Mouse (Mus musculus): ENCODE results near the gene Utp6. TPM values are rescaled to one million over a fixed set of nuclear protein-coding genes. Genes with fewer than 3 reads are reported as not detected.
"Not testable (repeated sequence)": the region's sequence is repeated elsewhere in the genome, so short reads cannot be mapped to it uniquely, and the experiment has no call there.

The Utp6 gene
- polyA plus RNA-seq, 1 experiment from 2014 or later, result 80.1 TPM

DNA sequence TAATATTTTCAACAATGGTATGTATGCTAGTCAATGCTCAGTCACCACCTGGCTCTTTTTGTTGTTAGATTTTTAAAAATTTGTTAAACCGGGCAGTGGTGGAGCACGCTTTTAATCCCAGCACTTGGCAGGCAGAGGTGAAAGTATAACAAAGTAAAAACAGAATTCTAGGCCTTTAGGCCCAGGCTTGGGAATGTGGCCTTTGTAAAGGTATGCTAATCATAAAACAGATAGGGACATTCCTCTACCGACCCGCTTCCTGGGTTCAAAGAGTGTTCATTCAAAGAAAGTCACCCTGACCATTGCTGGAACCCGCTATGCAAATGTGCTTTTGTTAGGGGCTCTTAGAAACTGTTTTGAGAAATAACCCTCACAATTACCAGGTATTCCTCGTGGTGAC is 14.5 kb upstream of the Utp6 start:
- WGBS, result 86% methylated on average over 6 of the region's 6 CpGs
- Histone ChIP-seq H3K4me1 (peaks cover 20% of the 10 kb centered on the region), H3K27me3 (ENCODE audit: poor library complexity, severe bottlenecking) (peaks cover 39% of the 10 kb centered on the region)
- not testable (repeated sequence) for H3K36me3 ChIP-seq (replicated peaks); H3K4me3 ChIP-seq; H3K9me3 ChIP-seq; DNase-seq (ENCODE audit: extremely low spot score, low spot score); H3K27ac ChIP-seq

DNA sequence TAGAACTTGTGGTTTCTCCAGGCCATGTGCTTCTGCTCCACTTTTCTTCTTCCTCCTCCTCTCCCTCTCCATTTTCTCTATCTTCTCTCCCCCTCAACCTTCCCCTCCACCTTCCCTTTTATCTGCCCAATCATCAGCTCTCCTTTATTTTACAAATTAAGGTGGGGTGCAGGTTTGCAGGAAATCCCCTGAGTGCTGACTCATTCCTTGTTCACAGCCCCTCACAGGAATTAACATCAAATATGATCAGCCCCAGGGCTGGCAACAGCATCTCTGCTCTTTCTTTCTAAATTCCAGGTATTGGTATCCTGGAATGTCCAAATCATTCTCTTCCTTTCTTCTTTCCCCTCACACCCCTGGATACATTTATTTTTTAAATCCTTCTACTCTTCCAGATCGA is 14.0 kb upstream of the Utp6 start:
- Histone ChIP-seq H3K4me1 (peaks cover 20% of the 10 kb centered on the region), H3K27ac (no peak overlapping the region), H3K4me3 (no peak overlapping the region), H3K9me3 (no peaks in the 10 kb centered on the region), H3K27me3 (ENCODE audit: poor library complexity, severe bottlenecking) (peaks cover 41% of the 10 kb centered on the region), H3K36me3 (replicated peaks) (no peaks in the 10 kb centered on the region)
- DNase-seq (ENCODE audit: extremely low spot score, low spot score), result no peak
- 93% methylated on average over 1 of the region's 1 CpGs for WGBS

DNA sequence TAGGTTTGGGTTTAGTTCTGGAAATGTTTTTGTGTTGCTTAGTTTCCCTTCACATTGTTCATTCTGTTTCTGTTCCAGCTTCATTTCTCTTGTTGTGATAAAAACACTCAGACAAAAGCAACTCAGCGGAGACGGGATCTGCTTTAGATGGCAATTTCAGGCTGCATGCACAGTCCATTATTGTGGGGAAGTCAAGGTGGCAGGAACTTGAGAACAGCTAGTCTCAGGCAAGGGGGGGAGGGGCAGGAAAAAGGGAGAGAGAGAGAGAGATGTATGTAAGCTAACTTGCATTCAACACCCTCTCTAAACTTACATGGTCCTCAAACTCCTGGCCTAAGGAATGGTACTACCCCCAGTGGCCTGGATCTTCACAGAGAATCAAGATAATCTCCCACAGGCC is 13.2 kb upstream of the Utp6 start:
- DNase-seq (ENCODE audit: extremely low spot score, low spot score), result no peak
- no peaks in the 10 kb centered on the region for H3K36me3 ChIP-seq (replicated peaks)
- peaks cover 20% of the 10 kb centered on the region for H3K4me1 ChIP-seq
- H3K27me3 ChIP-seq (ENCODE audit: poor library complexity, severe bottlenecking), result peaks cover 41% of the 10 kb centered on the region
- H3K27ac ChIP-seq, result no peak overlapping the region
- no peaks in the 10 kb centered on the region for H3K9me3 ChIP-seq
- H3K4me3 ChIP-seq, result no peak overlapping the region
- WGBS, result 67% methylated on average over 2 of the region's 2 CpGs

DNA sequence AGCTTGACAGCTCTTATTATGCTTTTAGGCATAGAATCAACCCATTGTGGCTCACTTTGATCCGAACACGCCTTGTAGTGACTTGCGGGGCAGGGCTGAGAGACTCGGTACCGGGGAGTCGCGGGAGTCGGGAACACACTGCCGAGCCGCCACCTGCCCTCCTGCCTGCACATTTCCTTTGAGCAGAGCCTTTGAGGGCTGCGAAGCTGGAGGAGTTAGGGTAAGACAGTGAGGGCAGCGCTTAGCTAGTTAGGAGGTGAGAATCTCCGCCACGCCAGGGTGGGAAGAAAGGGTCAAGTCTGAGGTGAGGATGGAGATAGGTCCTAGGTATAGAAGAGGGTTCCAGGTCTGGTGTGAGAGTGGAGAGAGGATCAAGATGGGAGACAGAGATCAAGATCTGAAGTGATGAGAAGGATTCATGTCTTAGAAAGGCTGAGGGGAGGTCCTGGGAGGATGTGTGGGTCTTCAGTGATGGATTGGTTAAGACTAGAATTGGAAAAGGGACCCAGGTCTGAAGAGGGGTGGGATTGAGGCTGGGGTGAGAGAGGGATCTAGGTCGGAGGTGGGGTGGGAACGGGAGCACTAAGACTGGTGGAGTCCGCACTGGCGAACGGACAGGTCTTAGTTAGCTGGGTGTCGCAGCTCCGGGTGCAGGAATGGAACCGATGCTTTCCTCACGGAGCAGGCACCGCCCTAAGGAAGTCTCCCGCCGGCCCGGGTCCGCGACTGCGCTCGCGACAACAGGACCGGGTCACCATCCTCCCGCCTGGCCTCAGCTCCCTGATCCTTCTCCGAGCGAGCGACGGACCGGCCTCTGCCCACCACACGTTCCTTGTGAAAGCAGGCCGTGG is 11.7 kb upstream of the Utp6 start:
- Histone ChIP-seq H3K27ac (peak overlapping the region; percentile 78), H3K27me3 (ENCODE audit: poor library complexity, severe bottlenecking) (peaks cover 41% of the 10 kb centered on the region), H3K4me1 (peaks cover 20% of the 10 kb centered on the region), H3K36me3 (replicated peaks) (no peaks in the 10 kb centered on the region), H3K9me3 (no peaks in the 10 kb centered on the region), H3K4me3 (peak overlapping the region; percentile 61)
- WGBS, result under 1% methylated on average over 41 of the region's 41 CpGs
- DNase-seq (ENCODE audit: extremely low spot score, low spot score), result peak; percentile 65

DNA sequence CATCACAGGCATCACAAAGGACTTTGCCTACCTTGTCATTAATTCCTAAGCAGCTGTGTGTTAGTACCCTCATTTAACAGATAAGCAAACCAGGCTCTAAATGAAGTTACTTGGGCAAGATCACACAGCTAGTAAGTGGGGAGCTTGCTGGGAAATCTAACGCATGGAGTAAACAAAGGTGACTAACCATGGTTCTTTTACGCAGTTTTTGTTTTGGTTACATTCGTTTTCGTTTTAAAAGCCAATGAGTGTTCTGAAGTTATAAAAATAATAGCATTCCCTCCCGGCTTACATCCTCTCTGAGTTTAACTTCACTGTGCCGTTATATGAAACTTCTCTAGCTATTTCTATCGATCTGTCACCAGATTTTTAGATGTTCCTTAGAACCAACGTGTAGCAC is 10.9 kb upstream of the Utp6 start:
- Histone ChIP-seq H3K9me3 (no peaks in the 10 kb centered on the region), H3K4me3 (peak overlapping the region; percentile 61), H3K27ac (no peak overlapping the region), H3K4me1 (peaks cover 20% of the 10 kb centered on the region), H3K27me3 (ENCODE audit: poor library complexity, severe bottlenecking) (peaks cover 41% of the 10 kb centered on the region), H3K36me3 (replicated peaks) (no peaks in the 10 kb centered on the region)
- no peak for DNase-seq (ENCODE audit: extremely low spot score, low spot score)
- 22% methylated on average over 8 of the region's 8 CpGs for WGBS

DNA sequence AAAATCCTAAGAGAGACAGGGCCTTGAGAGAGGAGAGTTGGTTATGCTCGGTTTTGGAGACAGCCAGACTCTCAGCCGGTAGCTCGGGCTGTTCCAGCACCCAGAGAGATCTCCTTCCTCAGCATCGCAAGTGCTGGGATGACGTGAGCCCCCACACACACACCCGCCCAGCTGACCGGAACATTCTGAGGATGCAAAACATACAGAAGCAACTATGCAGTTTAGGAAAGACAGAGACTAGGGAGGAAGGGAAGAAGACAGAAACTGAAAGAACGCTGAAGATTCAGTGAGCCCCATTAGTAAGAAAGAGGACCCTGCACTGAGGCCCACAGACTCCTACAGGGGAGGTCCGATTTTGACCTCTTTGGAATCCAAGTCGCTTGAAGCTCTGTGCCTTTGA is 5.6 kb upstream of the Utp6 start:
- DNase-seq (ENCODE audit: extremely low spot score, low spot score), result no peak
- Histone ChIP-seq H3K27me3 (ENCODE audit: poor library complexity, severe bottlenecking) (peaks cover 17% of the 10 kb centered on the region), H3K4me3 (no peak overlapping the region), H3K9me3 (no peaks in the 10 kb centered on the region), H3K36me3 (replicated peaks) (no peaks in the 10 kb centered on the region), H3K27ac (no peak overlapping the region), H3K4me1 (0 out of 2 replicates have a peak, but pooled peaks cover 5% of the 10 kb centered on the region)
- WGBS, result 83% methylated on average over 10 of the region's 10 CpGs

DNA sequence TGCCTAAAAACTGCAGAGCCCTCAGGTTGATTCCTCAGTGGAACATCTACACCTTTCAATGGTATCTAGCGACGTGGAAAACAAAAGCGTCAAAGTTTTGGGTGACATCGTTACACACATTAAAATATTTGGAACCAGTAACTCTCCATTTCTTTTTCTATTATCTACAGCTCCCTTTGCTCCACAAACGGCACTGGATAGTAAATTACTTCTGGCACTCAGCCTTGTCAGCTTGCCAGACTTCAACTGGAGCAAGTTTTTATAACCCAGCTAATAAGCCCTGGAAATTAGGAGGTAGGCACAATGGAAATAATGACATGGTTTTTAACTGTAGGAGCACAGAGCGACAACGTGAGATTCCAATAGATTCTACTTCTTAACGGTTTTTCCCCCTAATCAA is 3.7 kb upstream of the Utp6 start:
- Histone ChIP-seq H3K4me1 (peaks cover 13% of the 10 kb centered on the region), H3K36me3 (replicated peaks) (no peaks in the 10 kb centered on the region), H3K27me3 (ENCODE audit: poor library complexity, severe bottlenecking) (0 out of 2 replicates have a peak, but pooled peaks cover 4% of the 10 kb centered on the region), H3K27ac (no peak overlapping the region), H3K4me3 (no peak overlapping the region), H3K9me3 (no peaks in the 10 kb centered on the region)
- WGBS, result 78% methylated on average over 8 of the region's 8 CpGs
- DNase-seq (ENCODE audit: extremely low spot score, low spot score), result no peak

DNA sequence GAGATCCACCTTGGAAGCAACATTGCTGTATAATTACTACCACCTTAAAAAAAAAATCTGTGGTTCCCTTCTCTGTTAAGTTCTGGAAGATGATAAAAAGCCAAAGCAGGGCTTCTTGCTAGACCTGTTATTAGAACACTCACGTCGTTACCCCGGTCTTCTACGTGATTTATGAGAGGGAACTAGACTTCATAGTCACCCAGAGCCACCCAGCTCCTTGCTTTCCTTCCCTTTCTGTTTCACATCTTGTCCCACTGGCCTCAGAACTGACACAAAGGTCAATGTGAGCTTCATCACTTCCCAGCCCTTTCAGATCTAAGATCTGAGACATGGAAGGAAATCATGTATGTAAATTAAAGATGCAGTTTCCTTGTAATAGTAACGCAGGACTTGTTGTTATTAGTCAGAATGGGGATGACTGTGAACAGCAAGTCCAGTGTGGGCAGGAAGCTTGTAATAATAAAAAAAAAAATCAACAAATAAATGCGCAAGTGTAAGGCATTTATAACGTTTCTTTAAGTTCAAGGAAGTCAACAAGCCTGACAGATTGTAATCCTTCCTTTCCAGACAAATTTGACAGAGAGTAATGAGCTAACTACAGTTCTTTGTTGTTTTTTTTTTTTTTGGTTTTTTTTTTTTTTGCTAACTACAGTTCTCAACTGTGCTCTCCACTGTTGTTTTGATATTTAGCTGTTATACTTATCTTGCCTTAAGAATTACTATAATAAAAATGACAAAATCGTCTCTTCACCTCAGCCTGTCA is 1.2 kb upstream of the Utp6 start:
- H3K27me3 ChIP-seq (ENCODE audit: poor library complexity, severe bottlenecking), result 0 out of 2 replicates have a peak, but pooled peaks cover 4% of the 10 kb centered on the region
- H3K4me3 ChIP-seq, result peak overlapping the region; percentile 66; the same call in 1 of the 2 replicates
- peaks cover 22% of the 10 kb centered on the region for H3K36me3 ChIP-seq (replicated peaks)
- H3K9me3 ChIP-seq, result no peaks in the 10 kb centered on the region
- no peak overlapping the region for H3K27ac ChIP-seq
- WGBS, result 79% methylated on average over 8 of the region's 8 CpGs
- no peak for DNase-seq (ENCODE audit: extremely low spot score, low spot score)
- peaks cover 14% of the 10 kb centered on the region for H3K4me1 ChIP-seq

DNA sequence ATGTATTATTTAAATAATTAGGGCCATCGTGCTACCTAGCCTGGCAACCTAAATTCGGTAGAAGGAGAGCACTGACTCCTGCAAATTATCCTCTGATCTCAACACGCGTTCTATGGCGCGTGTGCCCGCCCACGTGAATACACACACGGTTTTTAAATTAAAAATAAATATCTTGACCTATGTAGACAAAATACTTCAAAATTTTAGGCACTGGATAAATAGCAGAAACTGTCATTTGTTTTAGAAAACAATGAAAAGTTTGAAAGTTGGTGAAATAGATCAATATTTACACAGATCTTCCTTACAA is 640 bp upstream of the Utp6 start:
- Histone ChIP-seq H3K4me3 (peak overlapping the region; percentile 66), H3K27me3 (ENCODE audit: poor library complexity, severe bottlenecking) (0 out of 2 replicates have a peak, but pooled peaks cover 4% of the 10 kb centered on the region), H3K27ac (peak overlapping the region; percentile 84), H3K4me1 (peaks cover 14% of the 10 kb centered on the region), H3K9me3 (no peaks in the 10 kb centered on the region), H3K36me3 (replicated peaks) (peaks cover 27% of the 10 kb centered on the region)
- no peak for DNase-seq (ENCODE audit: extremely low spot score, low spot score)
- 11% methylated on average over 9 of the region's 9 CpGs for WGBS

DNA sequence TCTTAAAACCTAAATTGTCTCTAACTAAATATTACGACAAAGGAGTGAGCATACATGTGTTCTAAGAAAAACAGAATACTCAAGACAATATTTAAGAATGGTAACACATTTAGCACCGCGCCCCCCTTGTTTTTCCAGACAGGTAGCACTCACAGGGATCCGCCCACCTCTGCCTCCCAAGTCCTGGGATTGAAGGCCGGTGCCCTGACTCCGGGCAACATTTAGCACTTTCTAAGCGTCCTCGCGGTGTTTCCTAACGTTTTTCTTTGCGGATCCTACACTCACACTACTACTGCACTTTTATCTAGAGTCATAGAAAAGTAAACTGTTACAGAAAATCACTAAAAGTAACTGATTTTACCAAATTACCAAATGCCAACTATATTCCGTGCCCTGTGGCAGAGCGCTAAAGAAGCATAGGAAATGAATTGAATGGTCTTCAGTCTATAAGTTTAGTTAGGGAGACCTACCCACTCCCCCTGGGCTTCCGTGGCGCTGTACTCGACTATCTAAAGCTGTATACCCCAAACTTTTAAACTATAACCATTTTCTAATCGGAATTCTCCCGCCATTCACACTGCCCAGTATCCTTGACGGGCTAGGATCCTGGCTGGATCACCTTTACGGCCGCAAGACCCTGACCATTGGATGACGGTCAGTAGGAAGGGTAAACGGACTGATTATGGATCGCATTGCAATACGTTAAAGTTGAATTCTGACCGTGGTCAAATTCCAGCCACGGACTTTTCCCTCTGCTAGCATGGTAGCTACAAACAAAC is 655 bp downstream of the Utp6 start:
- Histone ChIP-seq H3K4me3 (peak overlapping the region; percentile 66), H3K4me1 (peaks cover 14% of the 10 kb centered on the region), H3K9me3 (no peaks in the 10 kb centered on the region), H3K27me3 (ENCODE audit: poor library complexity, severe bottlenecking) (0 out of 2 replicates have a peak, but pooled peaks cover 4% of the 10 kb centered on the region), H3K36me3 (replicated peaks) (peaks cover 40% of the 10 kb centered on the region), H3K27ac (peak overlapping the region; percentile 84)
- DNase-seq (ENCODE audit: extremely low spot score, low spot score), result peak; percentile 16
- 7% methylated on average over 27 of the region's 27 CpGs for WGBS

DNA sequence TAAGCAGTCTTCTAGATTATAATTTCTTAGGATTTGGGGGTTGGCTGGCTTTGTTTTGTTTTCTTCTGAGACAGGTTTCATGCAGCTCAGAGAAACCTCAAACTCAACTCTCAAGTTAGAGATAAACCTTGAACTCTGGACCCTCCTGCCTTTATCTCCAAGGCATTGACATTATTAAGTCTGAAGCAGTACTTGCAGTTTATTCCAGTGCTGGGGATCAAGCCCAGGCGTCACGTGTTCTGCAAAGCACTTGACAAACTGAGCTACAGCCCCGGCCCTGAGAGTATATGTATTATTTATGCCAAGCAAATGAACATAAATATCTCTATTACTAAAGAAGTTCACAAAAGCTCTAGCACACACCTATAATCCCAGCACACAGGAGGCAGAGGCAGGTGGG is 14.9 kb downstream of the Utp6 start:
- Histone ChIP-seq H3K4me3 (no peak overlapping the region), H3K27me3 (ENCODE audit: poor library complexity, severe bottlenecking) (no peaks in the 10 kb centered on the region), H3K4me1 (no peaks in the 10 kb centered on the region), H3K27ac (no peak overlapping the region), H3K9me3 (no peaks in the 10 kb centered on the region), H3K36me3 (replicated peaks) (peaks cover 100% of the 10 kb centered on the region)
- 95% methylated on average over 3 of the region's 3 CpGs for WGBS
- DNase-seq (ENCODE audit: extremely low spot score, low spot score), result no peak

DNA sequence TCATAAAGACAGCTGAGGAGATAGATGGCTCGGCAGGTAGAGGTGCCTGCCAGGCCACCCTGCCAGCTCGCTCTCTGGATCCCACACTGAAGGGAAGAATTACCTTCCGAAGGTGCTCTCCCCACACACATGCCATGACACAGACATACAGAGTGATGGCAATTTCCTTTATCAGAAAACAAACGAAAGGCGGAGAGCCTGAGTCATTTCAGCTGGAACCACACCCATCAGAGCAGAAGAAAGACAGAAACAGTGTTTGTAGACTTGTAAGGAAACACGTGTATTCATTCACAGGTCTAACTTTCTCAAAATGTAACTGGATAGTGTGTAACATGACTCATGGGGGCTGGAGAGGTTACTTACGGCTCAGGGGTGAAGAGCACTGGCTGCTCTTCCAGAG is 18.6 kb downstream of the Utp6 start:
- H3K9me3 ChIP-seq, result no peaks in the 10 kb centered on the region
- H3K27me3 ChIP-seq (ENCODE audit: poor library complexity, severe bottlenecking), result no peaks in the 10 kb centered on the region
- 90% methylated on average over 7 of the region's 7 CpGs for WGBS
- no peak for DNase-seq (ENCODE audit: extremely low spot score, low spot score)
- no peak overlapping the region for H3K27ac ChIP-seq
- no peaks in the 10 kb centered on the region for H3K4me1 ChIP-seq
- H3K36me3 ChIP-seq (replicated peaks), result peaks cover 100% of the 10 kb centered on the region
- H3K4me3 ChIP-seq, result no peak overlapping the region
